Mouse (Mus musculus): ENCODE data around the gene Vax2. TPM values are rescaled to one million over a fixed set of nuclear protein-coding genes. Genes with fewer than 3 reads are reported as not detected.

The Vax2 gene
- polyA plus RNA-seq, 1 experiment = 0.84 TPM

DNA sequence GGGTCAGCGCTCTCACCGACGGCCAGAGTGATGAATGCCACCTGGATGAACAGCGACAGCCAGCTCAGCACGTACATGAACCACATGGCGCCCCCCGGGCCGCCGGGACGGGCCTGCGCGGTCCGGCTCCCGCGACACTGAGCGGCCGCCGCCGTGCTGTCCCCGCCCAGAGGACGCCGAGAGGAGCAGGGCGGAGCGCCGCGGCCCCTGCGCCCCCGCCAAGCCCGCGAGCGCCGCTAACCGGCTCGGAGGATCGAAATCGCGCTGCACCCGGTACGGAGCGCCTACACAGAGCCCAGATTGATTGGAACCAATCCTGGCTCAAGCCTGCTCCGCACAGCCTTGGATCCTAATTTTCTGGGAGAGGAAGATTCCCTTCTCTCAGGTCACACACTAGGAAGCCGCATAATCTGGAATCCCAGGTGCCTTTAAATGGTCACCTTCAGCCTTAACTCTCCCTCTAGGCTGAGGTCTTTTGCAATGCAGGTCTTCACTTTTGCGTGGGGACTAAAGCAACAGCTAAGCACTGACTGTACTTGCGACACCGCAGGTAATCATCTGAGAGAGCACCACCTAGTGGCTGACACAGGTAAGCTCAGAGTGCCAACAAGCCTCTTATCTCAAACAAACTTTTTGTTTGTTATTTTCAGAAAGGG is 64.7 kb downstream of the Vax2 start, which contains the start of gene Tex261:
Gene Tex261, minus strand, starts transcription at position 176 of the 656 bp plus-strand sequence.
- H3K27ac ChIP-seq (ENCODE audit: insufficient read depth, low read length) = peak within 1 kb of the TSS; percentile 59
- TF ChIP-seq POLR2A (IDR thresholded peaks at IDR 0.05; ENCODE audit: low read depth, low read length) (peak; percentile 96), CTCF (IDR thresholded peaks at IDR 0.05; ENCODE audit: borderline replicate concordance, insufficient read depth, low read length) (peak; percentile 80)
- H3K4me1 ChIP-seq (ENCODE audit: control insufficient read depth, insufficient read depth, low read length) = 0 out of 2 replicates have a peak, but pooled peaks cover 3% of the 10 kb centered on the region
- H3K4me3 ChIP-seq (ENCODE audit: insufficient read depth, low read length) = peak within 1 kb of the TSS; percentile 93

DNA sequence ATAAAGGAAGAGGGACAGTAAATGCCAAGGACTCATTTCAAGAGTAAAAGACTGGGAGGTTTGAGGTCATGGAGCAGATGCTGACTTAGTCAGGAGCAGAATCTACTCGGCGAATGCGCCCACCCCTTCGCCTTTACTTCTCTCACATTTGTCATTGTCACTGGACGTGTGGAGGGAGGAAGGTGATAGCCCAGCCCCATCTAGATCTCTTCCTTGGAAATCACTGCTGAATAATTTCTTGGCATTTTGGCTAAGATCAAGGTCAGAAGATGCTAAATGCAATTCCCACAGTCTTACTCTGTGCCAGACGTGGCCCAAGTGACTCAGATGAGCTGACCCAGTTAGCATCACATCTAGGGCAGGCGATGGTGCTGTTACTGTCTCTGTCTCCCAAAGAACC is 67.2 kb downstream of the Vax2 start:
- H3K4me3 ChIP-seq (ENCODE audit: insufficient read depth, low read length) = no peak overlapping the region
- H3K4me1 ChIP-seq (ENCODE audit: control insufficient read depth, insufficient read depth, low read length) = 0 out of 2 replicates have a peak, but pooled peaks cover 3% of the 10 kb centered on the region
- TF ChIP-seq CTCF (IDR thresholded peaks at IDR 0.05; ENCODE audit: borderline replicate concordance, insufficient read depth, low read length) = no peak
- no peak for TF ChIP-seq POLR2A (IDR thresholded peaks at IDR 0.05; ENCODE audit: low read depth, low read length)
- H3K27ac ChIP-seq (ENCODE audit: insufficient read depth, low read length) = no peak overlapping the region

DNA sequence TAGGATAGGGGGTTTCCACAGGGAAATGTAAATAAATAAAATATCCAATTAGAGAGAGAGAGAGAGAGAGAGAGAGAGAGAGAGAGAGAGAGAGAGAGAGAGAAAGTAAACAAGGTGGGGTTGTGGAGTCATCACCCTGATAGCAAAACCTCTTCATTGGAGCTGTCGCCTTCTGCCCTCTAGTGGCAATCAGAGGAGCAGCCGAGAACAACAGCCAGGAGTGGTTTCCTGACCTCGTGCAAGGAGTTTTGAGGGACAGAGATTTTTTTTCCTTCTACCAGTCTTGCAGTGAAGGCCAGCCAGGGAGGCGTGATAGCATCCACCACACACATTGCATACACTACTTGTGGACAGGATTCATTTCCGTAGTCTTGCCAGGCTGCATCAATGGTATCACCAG is 68.0 kb downstream of the Vax2 start:
- no peak overlapping the region for H3K27ac ChIP-seq (ENCODE audit: insufficient read depth, low read length)
- H3K4me1 ChIP-seq (ENCODE audit: control insufficient read depth, insufficient read depth, low read length) = no peaks in the 10 kb centered on the region
- peak; percentile 65; the same call in 1 of the 2 replicates for TF ChIP-seq CTCF (IDR thresholded peaks at IDR 0.05; ENCODE audit: borderline replicate concordance, insufficient read depth, low read length)
- no peak for TF ChIP-seq POLR2A (IDR thresholded peaks at IDR 0.05; ENCODE audit: low read depth, low read length)
- no peak overlapping the region for H3K4me3 ChIP-seq (ENCODE audit: insufficient read depth, low read length)

DNA sequence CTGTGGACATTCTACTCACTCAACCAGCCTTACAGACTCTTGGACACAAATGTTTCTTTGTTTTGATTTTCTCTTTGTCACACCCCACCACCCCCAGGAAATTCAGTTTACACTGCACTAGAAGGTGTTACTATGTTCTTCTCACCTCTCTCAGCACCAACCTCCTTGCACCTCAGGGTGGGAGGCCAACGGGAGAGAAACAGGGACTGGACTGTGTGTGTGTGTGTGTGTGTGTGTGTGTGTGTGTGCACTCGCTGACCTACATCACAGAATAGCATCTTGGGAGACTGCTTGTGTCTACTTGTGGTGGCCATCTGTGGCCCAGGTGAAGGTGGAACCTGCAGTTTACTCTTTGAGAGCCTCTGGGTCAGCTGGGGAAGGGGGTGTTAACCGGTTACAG is 75.4 kb downstream of the Vax2 start:
- Histone ChIP-seq H3K4me3 (ENCODE audit: insufficient read depth, low read length) (no peak overlapping the region), H3K27ac (ENCODE audit: insufficient read depth, low read length) (no peak overlapping the region), H3K4me1 (ENCODE audit: control insufficient read depth, insufficient read depth, low read length) (peaks cover 1% of the 10 kb centered on the region)
- TF ChIP-seq POLR2A (IDR thresholded peaks at IDR 0.05; ENCODE audit: low read depth, low read length) (no peak), CTCF (IDR thresholded peaks at IDR 0.05; ENCODE audit: borderline replicate concordance, insufficient read depth, low read length) (no peak)

Other genes starting within 250 kb of the Vax2 start
- 27.6 and 39.7 TPM in 2 replicates for gene Dguok, start 204.3 kb upstream of the Vax2 start, polyA plus RNA-seq (2011; ENCODE audit: insufficient read length, low read depth, missing spikeins)
- gene Actg2, start 175.0 kb upstream of the Vax2 start, polyA plus RNA-seq (2011; ENCODE audit: insufficient read length, low read depth, missing spikeins) = 517 and 617 TPM in 2 replicates
- 24.6 and 32.3 TPM in 2 replicates for gene Stambp, start 138.5 kb upstream of the Vax2 start, polyA plus RNA-seq (2011; ENCODE audit: insufficient read length, low read depth, missing spikeins)
- gene Clec4f, start 55.1 kb upstream of the Vax2 start, polyA plus RNA-seq (2011; ENCODE audit: insufficient read length, low read depth, missing spikeins) = not detected in 2 replicates
- gene Cd207, start 33.4 kb upstream of the Vax2 start, polyA plus RNA-seq (2011; ENCODE audit: insufficient read length, low read depth, missing spikeins) = not detected in 2 replicates
- not detected in 2 replicates for gene Atp6v1b1, start 31.7 kb downstream of the Vax2 start, polyA plus RNA-seq (2011; ENCODE audit: insufficient read length, low read depth, missing spikeins)
- gene Ankrd53, start 51.4 kb downstream of the Vax2 start, polyA plus RNA-seq (2011; ENCODE audit: insufficient read length, low read depth, missing spikeins) = not detected in 2 replicates
- 104 and 110 TPM in 2 replicates for gene Tex261, start 64.5 kb downstream of the Vax2 start, polyA plus RNA-seq (2011; ENCODE audit: insufficient read length, low read depth, missing spikeins)
- 61.8 and 65.6 TPM in 2 replicates for gene Nagk, start 83.7 kb downstream of the Vax2 start, polyA plus RNA-seq (2011; ENCODE audit: insufficient read length, low read depth, missing spikeins)
- 23.4 and 26.1 TPM in 2 replicates for gene Paip2b, start 120.5 kb downstream of the Vax2 start, polyA plus RNA-seq (2011; ENCODE audit: insufficient read length, low read depth, missing spikeins)
- 99.5 and 124 TPM in 2 replicates for gene Zfp638, start 155.8 kb downstream of the Vax2 start, polyA plus RNA-seq (2011; ENCODE audit: insufficient read length, low read depth, missing spikeins)

Data from embryonic fibroblast, embryonic 13.5 days (primary cell).